Mouse (Mus musculus): Measurements from ENCODE around the gene Gpx5.
"Not testable (repeated sequence)": the region's sequence is repeated elsewhere in the genome, so short reads cannot be mapped to it uniquely, and the experiment has no call there.

Gene Gpx5

DNA sequence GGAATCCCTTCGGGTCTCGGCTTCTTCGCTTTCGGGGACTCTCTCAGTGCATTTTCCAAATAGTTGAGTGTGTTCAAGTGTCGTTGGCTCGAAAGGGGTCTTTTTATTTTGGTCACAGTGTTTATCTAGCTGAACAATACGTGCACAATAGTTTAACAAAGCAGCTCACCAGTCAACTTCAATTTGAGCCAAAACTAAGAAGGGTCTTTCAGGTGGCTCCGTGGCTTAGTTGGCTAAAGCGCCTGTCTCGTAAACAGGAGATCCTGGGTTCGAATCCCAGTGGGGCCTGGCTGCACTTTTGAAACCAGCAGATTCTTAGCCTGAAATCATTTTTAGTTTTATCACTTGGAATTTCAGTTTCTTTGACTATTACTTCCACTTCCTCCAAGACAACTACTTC is 28.2 kb downstream of the Gpx5 start:
- DNase-seq, result no peak

DNA sequence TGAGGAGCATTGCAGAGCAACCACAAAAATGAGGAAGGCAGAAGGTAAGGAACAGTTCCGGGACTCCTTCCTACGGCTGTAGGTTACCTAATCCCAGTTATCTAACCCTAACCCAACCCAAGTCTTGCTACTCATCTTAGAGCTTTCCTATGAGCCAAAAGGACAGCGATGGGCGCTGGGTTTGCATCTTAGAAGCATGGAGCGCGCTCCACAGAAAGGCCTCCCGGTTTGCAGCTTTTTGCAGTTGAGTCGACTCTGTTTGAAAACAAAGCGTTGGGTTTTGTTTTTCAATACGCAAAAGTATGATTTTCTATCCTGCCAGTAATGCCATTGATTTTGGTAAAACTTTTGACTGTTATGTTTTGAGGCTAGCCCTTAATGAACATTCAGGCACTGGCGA is 28.6 kb downstream of the Gpx5 start:
- DNase-seq, result no peak

DNA sequence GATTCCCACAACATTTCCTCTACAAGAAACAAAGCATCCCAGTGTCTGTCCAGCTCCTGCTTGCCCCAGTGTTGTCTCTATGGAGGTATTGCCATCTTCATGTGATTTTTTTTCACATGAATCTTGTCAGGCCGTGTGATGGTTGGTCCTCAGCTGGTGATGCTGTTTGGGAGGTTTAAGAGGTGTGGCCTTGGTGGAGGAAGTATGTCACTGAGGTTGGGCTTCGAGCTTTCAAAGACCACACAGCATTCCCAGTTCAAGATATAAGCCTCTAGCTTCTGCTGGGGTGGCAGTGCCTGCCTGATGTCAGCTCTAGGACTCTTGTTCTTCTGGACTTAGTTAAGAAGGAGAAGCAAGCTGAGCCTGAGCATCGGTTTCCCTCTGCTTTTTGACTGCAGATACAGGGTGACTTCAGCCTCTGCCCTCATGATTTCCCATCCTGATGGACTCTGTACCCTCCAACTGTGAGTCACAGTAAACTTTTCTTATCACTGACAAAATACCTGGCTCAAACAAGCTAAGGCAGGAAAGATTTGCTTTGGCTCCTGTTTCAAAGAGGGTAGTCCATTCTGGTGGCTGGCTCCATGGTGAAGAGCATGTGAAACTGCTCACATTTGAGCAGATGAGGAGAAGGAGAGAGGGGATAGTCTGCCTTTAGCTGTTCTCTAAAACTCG is 29.6 kb downstream of the Gpx5 start:
- DNase-seq, result no peak

DNA sequence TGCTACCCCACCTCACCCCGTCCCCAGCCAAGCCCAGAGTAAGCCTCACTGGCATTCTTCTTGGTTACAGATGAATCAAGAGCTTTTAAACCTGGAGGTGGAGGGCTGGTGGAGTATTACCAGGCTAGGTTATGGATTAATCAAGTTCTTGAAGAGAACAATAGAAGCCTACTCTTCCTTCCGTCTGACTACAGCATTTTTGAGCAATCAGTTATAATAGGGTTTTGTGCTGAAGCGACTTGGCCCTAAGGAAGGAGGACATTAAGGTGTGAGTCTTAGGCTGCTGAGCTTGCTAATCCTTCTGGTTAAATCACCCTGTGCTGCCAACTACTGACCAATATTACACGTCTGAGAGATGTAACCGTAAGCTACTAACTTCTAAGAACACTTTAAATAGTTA is 32.2 kb downstream of the Gpx5 start:
- DNase-seq, result no peak

DNA sequence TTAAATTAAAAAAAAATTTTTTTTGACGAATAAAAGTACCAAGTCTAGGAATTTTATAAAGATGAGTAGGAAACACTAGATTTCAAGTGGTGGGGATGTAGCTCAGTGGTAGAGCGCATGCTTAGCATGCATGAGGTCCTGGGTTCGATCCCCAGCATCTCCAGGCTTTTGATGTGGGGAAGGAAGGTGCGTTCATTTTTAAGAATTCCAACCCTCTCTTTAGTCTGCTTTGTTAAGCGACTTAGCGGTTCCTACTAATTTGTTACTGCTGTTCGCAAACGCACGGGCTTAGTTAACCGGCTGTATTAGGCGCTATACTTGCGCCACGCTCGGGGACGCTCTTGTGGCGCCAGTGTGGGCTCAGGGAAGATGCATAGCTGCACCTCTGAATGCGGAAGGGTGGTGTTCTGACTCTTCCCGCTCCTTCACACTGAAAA is 32.8 kb downstream of the Gpx5 start:
- no peak for DNase-seq

DNA sequence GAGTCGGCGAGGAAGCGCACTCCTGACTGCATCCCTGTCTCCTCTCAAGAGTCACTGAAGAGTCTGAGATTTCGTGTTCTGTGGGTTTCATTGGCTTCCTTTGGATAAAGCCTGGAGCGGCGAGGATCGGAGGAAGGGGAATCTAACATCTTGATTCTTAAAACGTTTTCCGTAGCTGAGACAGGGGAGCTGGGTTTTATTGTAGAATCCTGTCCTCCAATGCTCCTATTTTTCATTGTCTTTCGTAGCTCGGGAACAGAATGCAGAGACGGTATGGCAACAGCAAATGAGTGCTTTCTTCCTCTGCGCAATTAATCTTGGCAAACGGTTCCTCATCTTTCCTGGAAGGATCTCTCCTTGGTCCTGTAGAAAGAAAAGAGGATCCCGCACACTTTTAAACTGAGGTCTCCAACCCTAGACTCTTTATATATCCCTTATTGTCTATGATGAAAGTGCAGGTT is 33.3 kb downstream of the Gpx5 start:
- DNase-seq, result no peak

DNA sequence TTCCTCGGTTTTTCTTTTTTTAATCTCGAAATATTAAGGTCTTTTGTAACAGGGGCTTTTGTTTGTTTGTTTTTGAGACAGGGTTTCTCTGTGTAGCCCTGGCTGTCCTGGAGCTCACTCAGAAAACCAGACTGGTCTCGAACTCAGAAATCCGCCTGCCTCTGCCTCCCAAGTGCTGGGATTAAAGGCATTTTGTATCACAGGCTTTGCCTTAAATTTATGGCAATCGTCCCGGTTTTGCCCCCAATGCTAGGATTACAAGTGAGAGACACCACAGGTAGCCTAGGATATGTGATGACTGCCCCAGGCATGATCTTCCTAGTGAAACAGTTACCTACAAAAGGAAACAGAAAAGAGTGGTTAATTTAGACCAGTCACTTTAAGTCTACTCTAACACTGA is 34.0 kb downstream of the Gpx5 start:
- DNase-seq, result no peak

DNA sequence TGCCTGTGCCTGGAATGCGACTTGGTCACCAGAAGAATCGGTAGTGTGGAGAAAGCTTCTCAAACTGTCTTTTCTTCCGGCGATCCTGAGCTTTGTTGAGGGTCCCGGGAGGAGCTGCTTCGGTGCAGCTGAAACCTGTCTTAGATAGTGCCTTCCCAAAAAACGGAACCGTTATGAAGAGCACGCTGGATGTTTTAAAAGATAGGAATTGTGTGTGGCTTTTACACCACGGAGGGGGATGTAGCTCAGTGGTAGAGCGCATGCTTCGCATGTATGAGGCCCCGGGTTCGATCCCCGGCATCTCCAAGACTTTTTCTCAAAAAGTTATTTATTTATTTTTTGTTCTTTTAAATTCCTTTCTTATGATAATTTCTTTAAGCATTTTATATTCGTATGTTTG is 38.5 kb downstream of the Gpx5 start:
- DNase-seq, result no peak

DNA sequence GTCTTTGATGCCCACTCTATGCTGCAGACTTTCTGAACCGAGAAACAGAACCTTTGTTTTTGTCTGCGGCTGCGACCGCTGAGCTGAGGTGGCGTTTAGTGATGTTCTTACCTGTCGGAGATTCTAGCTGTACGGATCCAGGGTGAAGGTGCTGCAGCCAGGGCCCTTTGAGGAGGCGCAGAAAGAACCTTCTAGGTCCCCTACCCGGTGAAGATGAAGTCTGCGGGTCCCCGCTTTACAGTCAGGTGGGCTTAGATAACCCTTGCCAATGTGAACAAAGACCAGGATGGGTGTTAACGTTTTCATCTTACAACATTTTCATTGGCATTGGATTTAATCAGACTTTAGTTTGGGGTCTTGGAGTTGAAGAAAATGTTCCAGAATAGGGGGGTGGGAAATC is 39.0 kb downstream of the Gpx5 start:
- DNase-seq, result no peak

DNA sequence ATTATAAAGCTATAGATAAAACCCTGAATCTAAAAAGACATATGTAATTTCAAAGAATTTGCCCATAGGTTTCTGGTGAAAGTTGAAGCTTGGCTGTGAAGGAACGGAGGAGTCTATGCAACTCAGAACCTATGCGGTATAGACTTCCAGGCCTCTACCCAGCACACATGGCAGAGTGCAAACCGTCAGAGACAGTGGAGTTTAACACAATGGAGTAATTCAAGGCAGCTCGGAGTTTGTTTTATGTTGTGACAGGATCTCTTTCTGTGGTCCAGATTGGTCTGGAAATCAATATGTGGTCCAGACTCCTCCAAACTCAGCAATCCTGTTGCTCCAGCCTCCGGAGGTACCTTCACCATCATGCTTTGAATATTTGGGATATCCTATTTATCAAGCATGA is 39.5 kb downstream of the Gpx5 start:
- no peak for DNase-seq

DNA sequence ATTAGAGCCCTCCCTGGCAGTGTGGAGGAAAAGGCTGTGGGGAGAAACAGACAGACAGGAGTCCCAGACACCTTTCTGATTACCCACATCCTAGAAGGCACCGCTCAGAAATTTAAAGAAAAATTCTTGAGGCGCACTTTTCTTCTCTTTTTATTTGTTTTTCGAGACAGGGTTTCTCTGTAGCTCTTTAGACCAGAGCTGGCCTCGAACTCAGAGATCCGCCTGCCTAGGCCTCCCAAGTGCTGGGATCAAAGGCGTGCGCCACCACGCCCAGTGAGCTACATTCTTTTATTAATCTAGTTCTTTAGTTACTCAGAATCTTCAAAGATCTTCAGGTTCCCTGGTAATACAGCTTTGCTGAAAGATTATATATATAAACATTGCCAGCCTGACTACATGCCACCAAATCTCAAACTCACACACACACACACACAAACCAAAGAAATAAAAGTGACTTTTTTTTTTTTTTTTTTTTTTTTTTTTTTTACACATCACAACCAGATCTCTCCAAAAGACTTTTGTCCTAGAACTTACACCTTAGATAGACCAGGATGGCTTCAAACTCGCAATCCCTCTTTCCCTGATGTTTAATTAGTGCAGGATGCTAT is 42.4 kb downstream of the Gpx5 start:
- DNase-seq, result no peak

DNA sequence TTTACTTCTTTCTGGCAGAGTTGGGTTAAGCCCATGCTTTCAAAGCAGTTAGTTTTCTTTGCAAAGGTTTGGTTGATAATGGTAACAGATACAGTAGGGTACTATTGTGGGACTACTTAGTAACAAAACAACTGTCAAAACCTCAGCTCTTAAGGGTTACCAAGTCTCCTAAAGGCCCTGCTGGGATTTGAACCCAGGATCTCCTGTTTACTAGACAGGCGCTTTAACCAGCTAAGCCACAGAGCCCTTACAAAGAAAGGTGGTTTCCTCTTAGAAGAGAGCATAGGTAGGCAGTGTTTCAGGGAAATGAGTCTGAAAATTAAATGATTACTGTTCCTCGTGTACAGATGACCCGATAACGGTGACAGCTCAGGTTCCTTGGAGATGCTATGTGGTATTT is 43.5 kb downstream of the Gpx5 start:
- no peak for DNase-seq

DNA sequence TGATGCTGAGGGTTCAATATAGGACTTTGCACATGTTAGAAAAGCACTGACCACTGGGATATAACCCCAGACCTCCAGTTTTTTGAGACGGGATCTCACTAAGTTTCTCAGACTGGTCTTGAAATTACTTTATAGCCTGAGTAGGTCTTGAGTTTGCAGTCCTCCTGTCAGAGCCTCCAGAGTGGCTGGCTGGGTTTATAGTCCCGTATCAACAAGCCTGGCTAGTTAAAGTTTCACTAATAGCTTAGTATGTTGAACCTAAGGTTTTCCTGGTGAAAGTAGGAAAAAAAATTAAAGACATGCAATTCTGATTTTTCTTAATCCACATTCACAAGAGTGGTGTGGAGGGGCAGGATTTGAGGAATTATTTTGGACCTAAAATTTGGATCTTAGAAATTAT is 46.3 kb downstream of the Gpx5 start:
- DNase-seq, result no peak

DNA sequence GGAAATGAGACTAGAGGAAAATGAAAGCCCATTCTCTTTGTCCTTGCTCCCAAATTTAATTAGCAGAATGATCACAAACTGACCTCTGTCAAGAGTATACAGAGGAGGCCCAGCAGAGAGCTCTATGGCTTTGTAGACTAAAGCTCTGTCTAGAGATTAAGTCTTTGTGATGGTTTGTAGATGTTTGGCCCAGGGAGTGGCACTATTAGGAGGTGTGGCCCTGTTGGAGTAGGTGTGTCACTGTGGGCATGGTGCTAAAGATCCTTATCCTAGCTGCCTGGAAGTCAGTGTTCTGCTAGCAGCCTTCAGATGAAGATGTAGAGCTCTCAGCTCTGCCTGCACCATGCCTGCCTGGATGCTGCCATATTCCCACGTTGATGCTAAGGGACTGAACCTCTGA is 47.6 kb downstream of the Gpx5 start:
- DNase-seq, result not testable (repeated sequence)

DNA sequence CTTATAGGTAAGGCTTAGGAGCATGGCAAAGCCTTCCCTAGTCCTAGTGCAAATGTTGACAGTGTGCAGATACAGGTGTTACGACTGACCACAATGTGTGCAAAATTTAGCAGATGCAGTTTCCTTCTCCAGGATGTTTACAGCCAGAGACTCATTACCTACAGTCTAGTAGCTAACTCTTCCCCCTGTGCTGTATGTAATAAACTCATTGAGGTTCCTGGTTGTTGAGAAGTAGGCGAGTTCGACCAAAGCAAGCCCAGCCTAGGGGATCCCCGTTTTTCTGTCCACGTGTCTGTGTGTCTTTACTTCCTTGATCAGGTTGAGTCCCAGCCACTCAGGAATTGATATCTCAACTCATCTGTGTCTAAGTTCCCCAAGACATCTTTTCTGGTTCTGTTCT is 48.4 kb downstream of the Gpx5 start:
- no peak for DNase-seq

DNA sequence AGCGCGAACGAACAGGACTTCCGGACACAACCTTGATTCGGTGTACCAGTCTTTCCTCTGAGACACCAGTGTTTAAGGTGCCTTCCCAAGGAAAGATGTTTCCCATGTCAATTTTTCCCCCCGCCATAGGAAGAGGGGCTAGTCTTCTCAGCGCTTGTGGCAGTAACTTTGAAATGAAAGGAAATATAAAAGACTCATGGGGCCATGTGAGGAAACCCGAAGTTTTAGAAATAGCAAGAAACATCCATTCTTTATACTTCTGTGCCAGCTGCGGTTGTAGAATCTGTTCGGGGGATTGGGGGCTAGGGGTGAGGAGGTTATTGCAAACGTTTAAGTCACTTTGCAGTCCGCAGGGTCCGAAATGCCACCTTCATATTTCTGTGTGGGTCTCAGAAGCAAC is 49.3 kb downstream of the Gpx5 start:
- DNase-seq, result no peak

DNA sequence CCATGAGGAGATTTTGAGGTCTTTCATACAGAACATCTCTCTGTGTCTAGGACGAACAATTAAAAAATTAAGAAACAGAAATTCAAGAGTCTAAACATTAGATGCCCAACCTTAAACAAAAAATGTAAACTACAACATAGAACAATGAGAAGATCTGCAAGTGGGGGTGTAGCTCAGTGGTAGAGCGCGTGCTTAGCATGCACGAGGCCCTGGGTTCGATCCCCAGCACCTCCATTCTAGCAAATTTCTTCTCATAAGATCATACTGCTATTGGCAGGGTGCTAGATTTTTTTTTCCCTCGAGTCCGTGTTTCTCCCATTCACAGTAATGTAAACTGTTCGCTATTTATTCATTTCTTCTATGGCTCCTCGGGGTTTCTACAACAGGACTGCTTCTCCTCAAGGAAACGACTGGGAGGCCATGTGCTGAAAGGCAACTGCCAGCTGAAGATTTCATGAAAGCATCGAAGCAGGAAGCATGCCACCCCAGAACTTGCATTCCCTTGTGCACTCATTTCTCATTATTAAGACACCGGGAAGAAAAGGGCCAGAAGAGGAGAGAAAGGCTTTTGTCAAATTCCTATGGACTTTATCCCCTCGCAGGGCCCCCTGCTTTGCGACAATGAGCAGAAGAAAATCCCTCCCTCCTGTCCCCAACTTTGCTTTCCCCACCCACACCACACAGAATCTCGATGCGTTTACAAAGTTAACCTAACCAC is 50.0 kb downstream of the Gpx5 start:
- DNase-seq, result no peak

DNA sequence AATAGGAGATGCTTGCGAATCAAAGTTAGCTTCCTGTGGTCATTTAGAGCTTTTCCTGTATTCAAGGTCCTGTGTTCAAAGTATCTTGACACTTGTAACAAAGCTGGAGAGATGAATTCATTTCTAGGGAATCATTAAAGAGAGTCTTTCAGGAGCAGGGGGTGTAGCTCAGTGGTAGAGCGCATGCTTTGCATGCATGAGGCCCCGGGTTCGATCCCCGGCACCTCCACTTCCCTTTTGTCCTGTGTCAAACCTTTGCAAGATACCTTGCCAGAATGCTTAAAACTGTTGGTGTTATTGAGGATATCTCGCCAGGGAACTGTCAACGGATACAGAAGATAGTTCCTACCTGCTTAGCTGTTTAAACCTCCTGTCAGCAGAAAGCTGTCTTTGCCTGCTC is 51.7 kb downstream of the Gpx5 start:
- no peak for DNase-seq

DNA sequence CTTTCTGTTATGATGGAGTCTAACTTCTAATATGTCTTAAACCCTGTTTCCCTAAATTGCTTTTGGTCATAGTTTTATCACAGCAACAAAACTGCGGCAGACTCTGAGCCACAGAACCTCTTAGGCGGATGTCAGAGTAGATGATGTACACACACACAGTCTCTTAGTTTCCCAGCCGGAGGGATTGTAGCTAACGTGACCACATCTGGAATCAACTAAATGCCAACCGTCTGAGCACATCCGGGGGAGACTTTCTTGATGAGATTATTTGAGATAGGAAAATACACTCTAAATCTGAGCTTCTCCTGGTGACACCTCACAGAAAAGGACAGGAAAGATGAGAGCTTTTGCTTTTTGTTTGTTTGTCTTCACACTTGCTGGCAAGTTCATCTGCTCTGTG is 55.4 kb downstream of the Gpx5 start:
- no peak for DNase-seq

DNA sequence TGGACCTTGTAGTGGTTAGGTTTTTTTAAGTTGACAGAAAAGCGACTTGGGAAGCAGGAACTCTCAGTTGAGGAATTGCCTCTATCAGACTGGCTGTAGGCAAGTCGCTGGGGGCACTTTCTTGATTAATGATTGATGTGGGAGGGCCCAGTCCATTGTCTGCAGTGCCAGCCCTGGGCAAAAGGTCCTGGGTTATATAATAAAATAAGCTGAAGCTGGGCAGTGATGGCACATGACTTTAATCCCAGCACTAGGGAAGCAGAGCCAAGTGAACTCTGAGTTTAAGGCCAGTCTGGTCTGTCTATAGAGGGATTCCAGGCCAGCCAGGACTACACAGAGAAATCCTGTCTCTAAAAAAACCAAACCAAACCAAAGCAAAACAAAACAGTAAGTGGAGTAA is 55.8 kb downstream of the Gpx5 start:
- DNase-seq, result no peak
